Mouse (Mus musculus) hindbrain, embryonic 13.5 days (tissue): ENCODE results near the gene Rpl36al. TPM values are rescaled to one million over a fixed set of nuclear protein-coding genes. Genes with fewer than 3 reads are reported as not detected.

ENCODE experiments used
- ATAC-seq: fragments of 200-750 bp; cut with Nextera tagmentation; 2 replicates; pipeline ENCODE4 v1.8.0; 2017; ENCODE audit warnings: moderate TSS enrichment; ENCODE audit not compliant: low FRiP score
- H3K27ac ChIP-seq: fragments of 300-500 bp; sonication (generic); 2 replicates; pipeline ENCODE4 v1.5.1; 2015; ENCODE audit warnings: inconsistent platforms, mild to moderate bottlenecking, moderate library complexity
- H3K27me3 ChIP-seq: fragments of 300-500 bp; sonication (generic); 2 replicates; pipeline ENCODE4 v1.6.1; 2015; ENCODE audit warnings: mild to moderate bottlenecking, inconsistent platforms
- H3K36me3 ChIP-seq: fragments of 300-500 bp; sonication (generic); 2 replicates; pipeline ENCODE4 v1.6.1; 2015; ENCODE audit warnings: mild to moderate bottlenecking, inconsistent platforms
- H3K4me1 ChIP-seq: fragments of 300-500 bp; sonication (generic); replicated peaks from 2 replicates; pipeline ENCODE4 v1.6.1; 2015; ENCODE audit warnings: inconsistent platforms
- H3K4me2 ChIP-seq: fragments of 300-500 bp; sonication (generic); 2 replicates; pipeline ENCODE4 v1.6.1; 2015; ENCODE audit warnings: inconsistent platforms, mild to moderate bottlenecking, moderate library complexity
- H3K4me3 ChIP-seq: fragments of 300-500 bp; sonication (generic); 2 replicates; pipeline ENCODE4 v1.5.1; 2015; ENCODE audit warnings: mild to moderate bottlenecking, inconsistent platforms
- H3K9ac ChIP-seq: fragments of 300-500 bp; sonication (generic); 2 replicates; pipeline ENCODE4 v1.6.1; 2015; ENCODE audit warnings: mild to moderate bottlenecking, inconsistent platforms
- H3K9me3 ChIP-seq: fragments of 300-500 bp; sonication (generic); 2 replicates; pipeline ENCODE4 v1.6.1; 2016; ENCODE audit warnings: inconsistent platforms
- WGBS: fragments of 180-500 bp; shearing (Covaris S2); methylation state at CpG from one replicate; pipeline ENCODE4 v1.1.7; 2015; 5-methylcytosine and 5-hydroxymethylcytosine counted together
- microRNA-seq: library from miRNA; unstranded; fragments of <30 nt; microRNA quantifications from one replicate; pipeline ENCODE4, GENCODE M21; 2016
- polyA plus RNA-seq: library from polyadenylated mRNA; unstranded; fragments of >200 nt; fragmentation: Nextera tagmentation; extraction: Ambion mirVana; gene quantifications from 2 replicates; pipeline ENCODE4 v1.2.1, GENCODE M21; 2015

Gene Rpl36al
- polyA plus RNA-seq, 1 experiment from 2014 or later = 412 TPM

DNA sequence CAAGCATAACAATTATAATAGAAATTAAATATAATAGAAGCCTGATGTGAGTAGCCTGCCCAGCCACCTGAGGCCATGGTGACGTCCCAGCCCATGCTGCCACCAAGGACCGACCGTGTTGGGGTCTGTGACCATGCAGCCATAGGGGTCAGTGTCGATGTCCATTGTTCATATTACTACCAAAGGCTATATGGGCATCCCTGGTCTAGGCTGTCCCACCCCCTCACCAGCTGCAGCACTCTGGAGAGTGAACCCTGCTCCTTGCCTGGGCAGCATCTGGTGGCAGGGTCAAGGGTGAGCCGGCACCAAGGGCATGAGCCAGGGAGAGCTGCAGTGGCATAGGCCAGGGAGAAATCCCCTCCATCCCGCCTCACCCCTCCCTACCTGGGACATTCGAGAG is 44.0 kb downstream of the Rpl36al start:
- Histone ChIP-seq H3K27me3 (no peaks in the 10 kb centered on the region), H3K9ac (no peak overlapping the region), H3K4me3 (no peak overlapping the region), H3K4me1 (no peaks in the 10 kb centered on the region), H3K36me3 (no peaks in the 10 kb centered on the region), H3K27ac (no peak overlapping the region), H3K9me3 (no peaks in the 10 kb centered on the region), H3K4me2 (no peak overlapping the region)
- ATAC-seq = no peak
- WGBS = 96% methylated on average over 7 of the region's 7 CpGs

DNA sequence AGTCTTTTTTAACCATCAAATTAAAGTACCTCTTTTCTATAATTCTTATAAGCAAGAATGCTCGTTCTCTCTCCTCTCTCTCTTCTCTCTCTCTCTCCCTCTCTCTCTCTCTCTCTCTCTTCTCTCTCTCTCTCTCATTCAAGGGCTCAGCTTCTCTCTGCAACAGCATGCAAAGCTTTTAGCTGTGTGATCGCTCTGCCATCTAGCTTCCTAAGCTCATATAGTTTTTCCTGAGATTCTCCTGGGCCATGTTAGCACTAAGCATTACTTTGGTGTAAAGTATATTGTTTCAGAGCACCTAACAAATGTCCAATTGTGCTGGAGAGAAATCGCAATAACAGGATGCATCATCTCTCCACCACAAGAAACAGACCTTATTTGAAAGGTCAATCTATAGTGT is 44.7 kb downstream of the Rpl36al start:
- H3K4me3 ChIP-seq = no peak overlapping the region
- no peak overlapping the region for H3K4me2 ChIP-seq
- no peak overlapping the region for H3K27ac ChIP-seq
- no peak overlapping the region for H3K9ac ChIP-seq
- H3K4me1 ChIP-seq = no peaks in the 10 kb centered on the region
- no peak for ATAC-seq
- 90% methylated on average over 3 of the region's 3 CpGs for whole genome bisulfite sequencing
- H3K9me3 ChIP-seq = no peaks in the 10 kb centered on the region
- no peaks in the 10 kb centered on the region for H3K36me3 ChIP-seq
- no peaks in the 10 kb centered on the region for H3K27me3 ChIP-seq

Small RNA genes lying within 50 kb of the gene (microRNA-seq; reads per million reads assigned to microRNA genes)
- gene Gm47287 (not detected), gene Gm47295 (not detected)

Other genes starting within 250 kb of the Rpl36al start
- 1,307 and 1,397 TPM in 2 replicates for gene Rps29, start 24.9 kb downstream of the Rpl36al start, polyA plus RNA-seq
- 4.6 and 5.5 TPM in 2 replicates for gene Lrr1, start 15.3 kb downstream of the Rpl36al start, polyA plus RNA-seq
- gene Mgat2, start 74 bp upstream of the Rpl36al start, polyA plus RNA-seq = 32.8 and 34.1 TPM in 2 replicates
- gene Gm49383, start 13.0 kb upstream of the Rpl36al start, polyA plus RNA-seq = 16.8 and 18.8 TPM in 2 replicates
- 7.8 and 8.9 TPM in 2 replicates for gene Dnaaf2, start 14.3 kb upstream of the Rpl36al start, polyA plus RNA-seq
- 16.2 and 17.3 TPM in 2 replicates for gene Gm49384, start 20.2 kb upstream of the Rpl36al start, polyA plus RNA-seq
- 5.7 and 6.7 TPM in 2 replicates for gene Pole2, start 44.1 kb upstream of the Rpl36al start, polyA plus RNA-seq
- 10.7 and 11.6 TPM in 2 replicates for gene Klhdc1, start 57.1 kb upstream of the Rpl36al start, polyA plus RNA-seq
- 294 TPM in 2 replicates for gene Klhdc2, start 112.6 kb upstream of the Rpl36al start, polyA plus RNA-seq
- 90.8 and 98.8 TPM in 2 replicates for gene Nemf, start 173.1 kb upstream of the Rpl36al start, polyA plus RNA-seq
- 26.0 and 28.5 TPM in 2 replicates for gene Arf6, start 188.1 kb upstream of the Rpl36al start, polyA plus RNA-seq
- gene Gm9887, start 188.4 kb upstream of the Rpl36al start, polyA plus RNA-seq = 0.81 and 1.4 TPM in 2 replicates